Mouse (Mus musculus): ENCODE measurements around the gene Tnnt2. TPM values are rescaled to one million over a fixed set of nuclear protein-coding genes. Genes with fewer than 3 reads are reported as not detected.

The Tnnt2 gene
- 1,000 to 10,000 TPM; 7,950 to 8,027 TPM for total RNA-seq (2021)
- long read RNA-seq, experiment 1, partial matches to known transcripts, result 146 of 215 reads
- long read RNA-seq, experiment 1, other reads (novel, unspliced or antisense), result 69 of 215 reads
- long read RNA-seq, experiment 2, partial matches to known transcripts, result 133 of 177 reads
- long read RNA-seq, experiment 2, other reads (novel, unspliced or antisense), result 44 of 177 reads

GRCm38 (mm10) chr1:135835716-135836483, at the start of gene Tnnt2:
Tnnt2 (plus strand) TSS chr1:135836354.
- intact Hi-C loops (cut with DNase I), result no loop called here
- DNase-seq, result peak; percentile 62 to 69

- intact Hi-C loops (cut with DNase I), result no loop called here
- peak; percentile 77 to 88 for DNase-seq
Observed at GRCm38 (mm10) chr1:135787799-135788198, 48.4 kb upstream of the Tnnt2 start.

- DNase-seq, result peak; percentile 58
- intact Hi-C loops (cut with DNase I), result no loop called here
Observed at GRCm38 (mm10) chr1:135788708-135789107, 47.4 kb upstream of the Tnnt2 start.

GRCm38 (mm10) chr1:135789815-135790214, 46.3 kb upstream of the Tnnt2 start:
- intact Hi-C loops (cut with DNase I), result no loop called here
- DNase-seq, result peak; percentile 84 to 88

GRCm38 (mm10) chr1:135792143-135792939, 43.8 kb upstream of the Tnnt2 start:
- intact Hi-C loops (cut with DNase I), result no loop called here
- DNase-seq, result no peak

GRCm38 (mm10) chr1:135793370-135794215, 42.6 kb upstream of the Tnnt2 start:
- peak; percentile 30 to 46 for DNase-seq
- intact Hi-C loops (cut with DNase I), result no loop called here

- no peak for DNase-seq
- intact Hi-C loops (cut with DNase I), result no loop called here
Observed at GRCm38 (mm10) chr1:135794216-135795134, 41.7 kb upstream of the Tnnt2 start.

- intact Hi-C loops (cut with DNase I), result no loop called here
- no peak for DNase-seq
Observed at GRCm38 (mm10) chr1:135798492-135798891, 37.7 kb upstream of the Tnnt2 start.

- intact Hi-C loops (cut with DNase I), result no loop called here
- no peak for DNase-seq
Observed at GRCm38 (mm10) chr1:135799109-135799627, 37.0 kb upstream of the Tnnt2 start.

- intact Hi-C loops (cut with DNase I), result no loop called here
Observed at GRCm38 (mm10) chr1:135800192-135800950, 35.8 kb upstream of the Tnnt2 start.

GRCm38 (mm10) chr1:135807546-135807945, 28.6 kb upstream of the Tnnt2 start:
- intact Hi-C loops (cut with DNase I), result no loop called here

More at GRCm38 (mm10) chr1:135800192-135800950, 35.8 kb upstream of the Tnnt2 start:
- no peak for DNase-seq

GRCm38 (mm10) chr1:135810180-135810579, 26.0 kb upstream of the Tnnt2 start:
- no peak for DNase-seq
- intact Hi-C loops (cut with DNase I), result no loop called here

More at GRCm38 (mm10) chr1:135807546-135807945, 28.6 kb upstream of the Tnnt2 start:
- DNase-seq, result no peak

GRCm38 (mm10) chr1:135811016-135811646, 25.0 kb upstream of the Tnnt2 start:
- intact Hi-C loops (cut with DNase I), result no loop called here
- peak; percentile 83 to 92 for DNase-seq

GRCm38 (mm10) chr1:135812205-135812604, 23.9 kb upstream of the Tnnt2 start:
- intact Hi-C loops (cut with DNase I), result no loop called here
- no peak for DNase-seq

GRCm38 (mm10) chr1:135812618-135813017, 23.5 kb upstream of the Tnnt2 start:
- intact Hi-C loops (cut with DNase I), result no loop called here
- no peak for DNase-seq

- intact Hi-C loops (cut with DNase I), result no loop called here
- no peak for DNase-seq
Observed at GRCm38 (mm10) chr1:135813071-135813470, 23.1 kb upstream of the Tnnt2 start.

GRCm38 (mm10) chr1:135813687-135814395, 22.3 kb upstream of the Tnnt2 start:
- no peak for DNase-seq
- intact Hi-C loops (cut with DNase I), result no loop called here
